Mouse (Mus musculus): ENCODE data around the gene Cacna1i.

GRCm38 (mm10) chr15:80277107-80277506, 9.9 kb upstream of the Cacna1i start:
- no peak for TF ChIP-seq POLR2A (IDR thresholded peaks at IDR 0.05; ENCODE audit: extremely low read depth, insufficient read depth, low read length)
- no peak; the same call in 1 of the 2 replicates for TF ChIP-seq CTCF (IDR thresholded peaks at IDR 0.05; ENCODE audit: extremely low read depth, insufficient read depth, low read length)
